Mouse (Mus musculus) ES-Bruce4 (cell line): ENCODE measurements around the gene Pinlyp. TPM values are rescaled to one million over a fixed set of nuclear protein-coding genes. Genes with fewer than 3 reads are reported as not detected.
"Not testable (repeated sequence)": the region's sequence is repeated elsewhere in the genome, so short reads cannot be mapped to it uniquely, and the experiment has no call there.

Experiments
- H3K27ac ChIP-seq: 2 replicates; pipeline ENCODE4 v1.5.1; 2012; ENCODE audit warnings: low read length, inconsistent platforms; ENCODE audit not compliant: insufficient read depth
- H3K27me3 ChIP-seq: 2 replicates; pipeline ENCODE4 v1.6.1; 2012; ENCODE audit warnings: mild to moderate bottlenecking, low read length, inconsistent platforms; ENCODE audit not compliant: control insufficient read depth, poor library complexity, insufficient read depth, severe bottlenecking
- H3K36me3 ChIP-seq: 2 replicates; pipeline ENCODE4 v1.6.1; 2012; ENCODE audit warnings: inconsistent platforms, mild to moderate bottlenecking, low read length, moderate library complexity; ENCODE audit not compliant: control insufficient read depth, poor library complexity, insufficient read depth, severe bottlenecking
- H3K4me1 ChIP-seq: one replicate; pipeline ENCODE4 v1.8.1; 2011; ENCODE audit warnings: low read length; ENCODE audit not compliant: control insufficient read depth, insufficient read depth
- H3K4me3 ChIP-seq: 2 replicates; pipeline ENCODE4 v1.5.1; 2011; ENCODE audit warnings: low read depth, mild to moderate bottlenecking, low read length
- H3K9ac ChIP-seq: 2 replicates; pipeline ENCODE4 v1.6.1; 2012; ENCODE audit warnings: low read depth, mild to moderate bottlenecking, inconsistent platforms; ENCODE audit not compliant: poor library complexity, severe bottlenecking
- H3K9me3 ChIP-seq: replicated peaks from 2 replicates; pipeline ENCODE4 v1.6.1; 2012; ENCODE audit warnings: mild to moderate bottlenecking, low read length, inconsistent platforms; ENCODE audit not compliant: control insufficient read depth, poor library complexity, insufficient read depth, severe bottlenecking
- CTCF ChIP-seq: IDR thresholded peaks from one replicate; pipeline ENCODE4 v1.8.1; 2011; ENCODE audit warnings: low read depth, low read length
- EP300 ChIP-seq: IDR thresholded peaks from 2 replicates; pipeline ENCODE4 v1.6.1; 2011; ENCODE audit warnings: low read depth, low read length; ENCODE audit not compliant: insufficient read depth
- POLR2A ChIP-seq: IDR thresholded peaks from one replicate; pipeline ENCODE4 v1.8.1; 2011; ENCODE audit warnings: low read length; ENCODE audit not compliant: insufficient read depth
- polyA plus RNA-seq: library from polyadenylated mRNA; stranded (reverse); fragments of >200 nt; gene quantifications from 2 replicates; pipeline ENCODE4 v1.2.4, GENCODE M21; 2011; ENCODE audit warnings: low read depth; ENCODE audit not compliant: missing spikeins, insufficient read depth, insufficient read length

Pinlyp gene
- polyA plus RNA-seq, 1 experiment, result not detected

DNA sequence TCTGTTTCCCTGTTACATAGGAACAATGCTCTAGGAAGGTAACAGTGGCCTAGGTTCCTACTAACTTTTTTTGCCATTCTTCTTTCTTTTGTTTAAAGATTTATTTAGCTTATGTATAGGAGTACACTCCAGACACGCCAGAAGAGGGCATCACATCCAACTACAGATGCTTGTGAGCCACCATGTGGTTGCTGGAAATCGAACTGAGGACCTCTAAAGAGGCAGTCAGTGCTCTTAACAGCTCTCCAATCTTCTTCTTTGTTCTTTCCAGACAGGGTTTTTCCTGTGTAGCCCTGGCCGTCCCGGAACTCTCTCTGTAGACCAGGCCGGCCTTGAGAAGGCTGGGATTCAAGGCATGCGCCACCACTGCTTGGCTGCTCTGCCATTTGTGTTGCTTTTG is 20.9 kb downstream of the Pinlyp start:
- TF ChIP-seq EP300 (no peak), POLR2A (no peak), CTCF (no peak)
- Histone ChIP-seq H3K4me3 (no peak overlapping the region), H3K9ac (no peak overlapping the region), H3K9me3 (no peaks in the 10 kb centered on the region), H3K27me3 (no peaks in the 10 kb centered on the region), H3K36me3 (no peaks in the 10 kb centered on the region), H3K4me1 (peaks cover 6% of the 10 kb centered on the region), H3K27ac (no peak overlapping the region)

DNA sequence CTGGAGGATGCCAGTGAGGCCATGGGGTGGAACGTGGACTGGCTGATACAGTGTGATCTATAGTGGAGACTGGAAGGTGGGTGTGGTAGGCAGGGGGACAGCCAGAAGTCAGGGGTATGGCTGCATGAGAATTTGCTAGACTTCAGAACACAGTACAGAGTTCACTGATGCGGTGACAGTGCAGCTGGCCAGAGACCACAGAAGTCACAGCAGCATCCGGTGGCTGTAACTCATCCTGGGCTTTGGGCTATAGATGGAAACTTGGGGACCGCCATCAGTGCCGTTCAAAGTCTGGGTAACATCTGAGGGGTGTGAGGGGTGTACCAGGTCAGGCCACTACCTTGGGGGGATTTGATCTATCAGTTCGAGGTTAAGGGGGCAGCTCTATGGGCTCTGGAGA is 22.2 kb downstream of the Pinlyp start:
- H3K4me1 ChIP-seq, result peaks cover 7% of the 10 kb centered on the region
- H3K36me3 ChIP-seq, result no peaks in the 10 kb centered on the region
- TF ChIP-seq POLR2A, result no peak
- TF ChIP-seq CTCF, result no peak
- TF ChIP-seq EP300, result no peak
- H3K27me3 ChIP-seq, result no peaks in the 10 kb centered on the region
- H3K4me3 ChIP-seq, result no peak overlapping the region
- no peaks in the 10 kb centered on the region for H3K9me3 ChIP-seq
- H3K9ac ChIP-seq, result no peak overlapping the region
- H3K27ac ChIP-seq, result no peak overlapping the region

DNA sequence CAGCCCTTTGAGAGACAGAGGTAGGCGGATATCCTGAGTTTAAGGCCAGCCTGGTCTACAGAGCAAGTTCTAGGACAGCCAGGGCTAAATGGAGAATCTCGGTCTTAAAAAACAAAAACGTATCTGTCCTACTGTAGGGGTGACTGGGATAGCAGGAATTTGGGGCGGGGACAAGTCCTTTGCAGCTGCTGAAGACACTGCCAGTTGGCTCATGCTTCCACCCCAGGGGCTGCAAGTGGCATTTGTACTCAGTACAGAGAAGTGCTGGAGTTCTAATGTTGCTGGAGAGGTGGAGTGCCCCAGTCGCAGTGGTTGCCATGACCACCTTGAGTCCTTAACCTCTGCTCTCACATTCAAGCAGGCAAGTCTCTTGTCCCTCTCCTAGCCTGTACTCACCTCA is 23.1 kb downstream of the Pinlyp start:
- Histone ChIP-seq H3K27me3 (no peaks in the 10 kb centered on the region), H3K4me1 (peaks cover 10% of the 10 kb centered on the region), H3K9ac (no peak overlapping the region), H3K4me3 (no peak overlapping the region), H3K27ac (no peak overlapping the region), H3K9me3 (no peaks in the 10 kb centered on the region), H3K36me3 (no peaks in the 10 kb centered on the region)
- no peak for TF ChIP-seq POLR2A
- no peak for TF ChIP-seq EP300
- TF ChIP-seq CTCF, result no peak

DNA sequence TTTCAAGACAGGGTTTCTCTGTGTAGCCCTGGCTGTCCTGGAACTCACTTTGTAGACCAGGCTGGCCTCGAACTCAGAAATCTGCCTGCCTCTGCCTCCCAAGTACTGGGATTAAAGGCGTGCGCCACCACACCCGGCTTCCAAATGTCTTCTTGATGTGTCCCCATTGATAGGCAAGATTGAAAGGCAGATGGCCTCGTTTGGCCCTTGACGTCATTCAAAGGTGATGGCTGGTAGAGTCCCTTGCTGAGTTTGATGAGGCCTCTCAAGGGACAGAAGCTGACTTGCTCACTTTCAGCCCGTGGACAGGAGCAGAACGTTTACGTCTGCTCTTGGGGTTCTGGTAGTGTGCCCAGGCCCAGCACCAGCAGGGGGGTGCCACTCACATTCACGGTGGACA is 25.9 kb downstream of the Pinlyp start:
- H3K9ac ChIP-seq, H3K27ac ChIP-seq, H3K9me3 ChIP-seq, H3K4me3 ChIP-seq, H3K36me3 ChIP-seq, H3K27me3 ChIP-seq: not testable (repeated sequence)
- peaks cover 18% of the 10 kb centered on the region for H3K4me1 ChIP-seq

DNA sequence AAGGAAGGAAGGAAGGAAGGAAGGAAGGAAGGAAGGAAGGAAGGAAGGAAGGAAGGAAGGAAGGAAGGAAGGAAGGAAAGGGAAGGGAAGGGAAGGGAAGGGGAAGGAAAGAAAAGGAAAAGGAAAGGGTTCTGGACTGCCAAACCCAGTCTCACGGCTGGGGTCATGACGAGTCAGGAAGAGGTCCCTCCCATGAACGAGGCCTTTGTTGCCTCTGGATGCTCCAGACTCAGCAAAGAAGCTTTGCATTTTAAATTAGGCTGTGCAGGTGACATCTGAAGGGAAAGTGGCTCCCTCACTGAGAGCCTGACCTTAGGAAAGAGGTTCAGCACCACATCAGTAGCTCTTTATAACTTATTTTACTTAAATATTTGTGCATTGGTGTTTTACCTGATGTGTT is 26.8 kb downstream of the Pinlyp start:
- Histone ChIP-seq H3K9me3 (no peaks in the 10 kb centered on the region), H3K9ac (no peak overlapping the region), H3K27me3 (no peaks in the 10 kb centered on the region), H3K36me3 (no peaks in the 10 kb centered on the region), H3K4me3 (no peak overlapping the region), H3K4me1 (peaks cover 18% of the 10 kb centered on the region), H3K27ac (no peak overlapping the region)
- TF ChIP-seq POLR2A (no peak), EP300 (peak; percentile 76; the same call in 1 of the 2 replicates), CTCF (no peak)

- Histone ChIP-seq H3K9ac (no peak overlapping the region), H3K4me1 (peaks cover 14% of the 10 kb centered on the region), H3K36me3 (no peaks in the 10 kb centered on the region)
Observed at GRCm38 (mm10) chr7:24517654-24518053, 28.3 kb downstream of the Pinlyp start.

More at GRCm38 (mm10) chr7:24517654-24518053, 28.3 kb downstream of the Pinlyp start:
- Histone ChIP-seq H3K27ac (peak overlapping the region; percentile 55), H3K9me3 (no peaks in the 10 kb centered on the region), H3K4me3 (no peak overlapping the region), H3K27me3 (no peaks in the 10 kb centered on the region)
- no peak for TF ChIP-seq POLR2A
- no peak for TF ChIP-seq CTCF
- no peak for TF ChIP-seq EP300
